Mouse (Mus musculus) lung, embryonic 16.5 days (tissue): ENCODE measurements at regions not wholly inside any gene's neighbourhood (a gene's known extent, or its start where the extent isn't known, plus 50 kb on each side); places are given as distances from the start of the nearest gene placed in this dataset.

Experiments
- ATAC-seq: fragments of 200-750 bp; cut with Nextera tagmentation; 2 replicates; pipeline ENCODE4 v1.8.0; 2017; ENCODE audit warnings: low read depth, mild to moderate bottlenecking, moderate library complexity
- H3K27ac ChIP-seq: fragments of 300-500 bp; sonication (generic); 2 replicates; pipeline ENCODE4 v1.5.1; 2014; ENCODE audit warnings: mild to moderate bottlenecking, control low read depth, low read length
- H3K27me3 ChIP-seq: fragments of 300-500 bp; sonication (generic); 2 replicates; pipeline ENCODE4 v1.6.1; 2014; ENCODE audit warnings: low read depth, low read length, mixed read lengths; ENCODE audit not compliant: control insufficient read depth, insufficient read depth
- H3K36me3 ChIP-seq: fragments of 300-500 bp; sonication (generic); 2 replicates; pipeline ENCODE4 v1.6.1; 2014; ENCODE audit warnings: low read length; ENCODE audit not compliant: control insufficient read depth, insufficient read depth
- H3K4me1 ChIP-seq: fragments of 300-500 bp; sonication (generic); replicated peaks from 2 replicates; pipeline ENCODE4 v1.6.1; 2014; ENCODE audit warnings: low read length, mixed read lengths; ENCODE audit not compliant: control insufficient read depth, insufficient read depth
- H3K4me2 ChIP-seq: fragments of 300-500 bp; sonication (generic); 2 replicates; pipeline ENCODE4 v1.6.1; 2014; ENCODE audit warnings: low read depth, low read length, control low read depth
- H3K4me3 ChIP-seq: fragments of 300-500 bp; sonication (generic); 2 replicates; pipeline ENCODE4 v1.5.1; 2014; ENCODE audit warnings: mild to moderate bottlenecking, low read length, control low read depth
- H3K9ac ChIP-seq: fragments of 300-500 bp; sonication (generic); 2 replicates; pipeline ENCODE4 v1.6.1; 2014; ENCODE audit warnings: low read length, control low read depth
- H3K9me3 ChIP-seq: fragments of 300-500 bp; sonication (generic); 2 replicates; pipeline ENCODE4 v1.6.1; 2016; ENCODE audit warnings: low read length; ENCODE audit not compliant: control insufficient read depth
- WGBS: fragments of 180-500 bp; shearing (Covaris S2); extraction: QIAGEN DNeasy Blood & Tissue Kit; methylation state at CpG from one replicate; pipeline ENCODE4 v1.1.7; 2014; 5-methylcytosine and 5-hydroxymethylcytosine counted together

GRCm38 (mm10) chr13:60267557-60267956, 90.4 kb upstream of the Gas1 start:
- 14% methylated on average over 12 of the region's 12 CpGs for WGBS
- H3K9ac ChIP-seq, result no peak overlapping the region
- H3K9me3 ChIP-seq, result no peaks in the 10 kb centered on the region
- H3K4me1 ChIP-seq, result peaks cover 3% of the 10 kb centered on the region; the same call in 1 of the 2 replicates
- ATAC-seq, result peak; percentile 81
- H3K4me3 ChIP-seq, result no peak overlapping the region
- no peaks in the 10 kb centered on the region for H3K27me3 ChIP-seq
- H3K36me3 ChIP-seq, result no peaks in the 10 kb centered on the region
- peak overlapping the region; percentile 12; the same call in 1 of the 2 replicates for H3K4me2 ChIP-seq
- no peak overlapping the region for H3K27ac ChIP-seq

GRCm38 (mm10) chr13:60268256-60268655, 91.1 kb upstream of the Gas1 start:
- Histone ChIP-seq H3K9ac (no peak overlapping the region), H3K4me3 (no peak overlapping the region), H3K4me1 (peaks cover 3% of the 10 kb centered on the region; the same call in 1 of the 2 replicates), H3K9me3 (no peaks in the 10 kb centered on the region), H3K27ac (no peak overlapping the region), H3K4me2 (no peak overlapping the region), H3K36me3 (no peaks in the 10 kb centered on the region), H3K27me3 (no peaks in the 10 kb centered on the region)
- 84% methylated on average over 11 of the region's 11 CpGs for WGBS
- no peak for ATAC-seq

GRCm38 (mm10) chr13:60269406-60269841, 92.3 kb upstream of the Gas1 start:
- H3K4me2 ChIP-seq, result no peak overlapping the region
- no peak overlapping the region for H3K4me3 ChIP-seq
- no peak for ATAC-seq
- no peaks in the 10 kb centered on the region for H3K36me3 ChIP-seq
- no peaks in the 10 kb centered on the region for H3K27me3 ChIP-seq
- H3K9ac ChIP-seq, result no peak overlapping the region
- peaks cover 3% of the 10 kb centered on the region; the same call in 1 of the 2 replicates for H3K4me1 ChIP-seq
- H3K27ac ChIP-seq, result no peak overlapping the region
- no peaks in the 10 kb centered on the region; the same call in 1 of the 2 replicates for H3K9me3 ChIP-seq
- 74% methylated on average over 9 of the region's 9 CpGs for WGBS

- Histone ChIP-seq H3K4me1 (peaks cover 3% of the 10 kb centered on the region; the same call in 1 of the 2 replicates), H3K4me3 (no peak overlapping the region), H3K27ac (no peak overlapping the region), H3K27me3 (no peaks in the 10 kb centered on the region), H3K4me2 (no peak overlapping the region), H3K9me3 (no peaks in the 10 kb centered on the region; the same call in 1 of the 2 replicates), H3K9ac (no peak overlapping the region), H3K36me3 (no peaks in the 10 kb centered on the region)
- 84% methylated on average over 5 of the region's 5 CpGs for WGBS
- no peak for ATAC-seq
These were observed 93.4 kb upstream of the Gas1 start for GRCm38 (mm10) chr13:60270526-60270925.

DNA sequence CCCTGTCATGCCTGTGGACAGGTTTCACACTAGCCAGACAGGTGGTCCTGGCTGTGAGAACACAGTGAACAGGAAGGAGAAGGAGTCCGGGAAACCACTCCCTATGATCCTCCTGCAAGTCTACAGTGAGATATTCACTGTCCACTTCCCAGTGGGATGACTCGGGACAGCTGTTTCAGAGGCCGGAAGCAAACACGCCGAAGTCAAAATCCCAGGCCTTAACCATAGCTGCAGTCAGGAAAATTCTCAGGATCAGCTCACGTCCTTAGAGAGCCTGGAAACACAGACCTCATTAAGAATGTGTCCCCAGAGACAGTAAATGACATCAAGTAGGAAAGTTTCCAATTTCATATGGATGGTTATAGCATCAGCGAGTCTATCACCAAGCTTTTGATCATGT, 96.2 kb upstream of the Gas1 start:
- Histone ChIP-seq H3K27ac (no peak overlapping the region), H3K4me3 (no peak overlapping the region), H3K9ac (no peak overlapping the region), H3K4me1 (no peaks in the 10 kb centered on the region), H3K9me3 (no peaks in the 10 kb centered on the region; the same call in 1 of the 2 replicates), H3K27me3 (no peaks in the 10 kb centered on the region), H3K4me2 (no peak overlapping the region), H3K36me3 (no peaks in the 10 kb centered on the region)
- WGBS, result 80% methylated on average over 7 of the region's 7 CpGs
- peak; percentile 28; the same call in 1 of the 2 replicates for ATAC-seq

- Histone ChIP-seq H3K4me1 (no peaks in the 10 kb centered on the region), H3K4me2 (no peak overlapping the region), H3K9me3 (no peaks in the 10 kb centered on the region), H3K4me3 (no peak overlapping the region), H3K27ac (no peak overlapping the region), H3K27me3 (no peaks in the 10 kb centered on the region), H3K9ac (no peak overlapping the region), H3K36me3 (no peaks in the 10 kb centered on the region)
- ATAC-seq, result no peak
- 58% methylated on average over 7 of the region's 7 CpGs for WGBS
These were observed 105.5 kb upstream of the Gas1 start for GRCm38 (mm10) chr13:60282543-60283251.

DNA sequence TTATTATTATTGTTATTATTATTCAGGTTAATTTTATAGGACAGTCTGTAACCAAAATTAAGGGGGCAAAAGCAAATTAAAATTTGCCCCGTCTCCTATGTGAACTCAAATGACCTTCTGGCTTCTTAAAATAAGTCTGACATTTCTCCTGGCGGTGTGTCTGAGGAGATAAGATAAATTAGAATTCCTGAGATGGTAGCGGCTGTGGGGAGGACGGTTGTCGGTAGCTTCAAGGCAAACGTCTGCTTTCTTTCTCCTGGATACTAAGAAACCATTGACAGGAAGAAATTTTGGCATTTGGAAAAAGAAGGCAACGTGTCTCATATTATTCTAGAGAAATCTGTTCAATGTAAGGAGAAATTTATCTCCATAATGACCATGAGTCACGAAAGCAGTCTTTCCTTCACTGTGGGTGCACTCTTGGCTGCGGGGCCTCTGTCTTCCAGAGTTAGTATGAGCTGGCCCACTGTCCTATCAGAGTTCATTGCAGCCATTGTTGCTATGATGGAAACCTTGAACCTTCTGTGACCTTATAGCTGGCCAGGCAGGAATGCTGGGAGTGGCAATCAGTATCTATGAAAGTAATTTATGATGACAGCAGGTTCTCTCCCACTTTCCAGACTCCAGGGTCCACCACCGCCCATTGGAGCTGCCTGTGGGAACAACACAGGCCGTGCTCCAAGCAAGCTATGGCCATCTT, 109.5 kb upstream of the Gas1 start:
- H3K4me1 ChIP-seq, result no peaks in the 10 kb centered on the region
- no peaks in the 10 kb centered on the region for H3K27me3 ChIP-seq
- H3K9me3 ChIP-seq, result no peaks in the 10 kb centered on the region
- 43% methylated on average over 11 of the region's 11 CpGs for whole genome bisulfite sequencing
- no peak overlapping the region for H3K9ac ChIP-seq
- no peak overlapping the region for H3K4me3 ChIP-seq
- H3K4me2 ChIP-seq, result no peak overlapping the region
- H3K36me3 ChIP-seq, result no peaks in the 10 kb centered on the region
- H3K27ac ChIP-seq, result no peak overlapping the region
- ATAC-seq, result no peak

DNA sequence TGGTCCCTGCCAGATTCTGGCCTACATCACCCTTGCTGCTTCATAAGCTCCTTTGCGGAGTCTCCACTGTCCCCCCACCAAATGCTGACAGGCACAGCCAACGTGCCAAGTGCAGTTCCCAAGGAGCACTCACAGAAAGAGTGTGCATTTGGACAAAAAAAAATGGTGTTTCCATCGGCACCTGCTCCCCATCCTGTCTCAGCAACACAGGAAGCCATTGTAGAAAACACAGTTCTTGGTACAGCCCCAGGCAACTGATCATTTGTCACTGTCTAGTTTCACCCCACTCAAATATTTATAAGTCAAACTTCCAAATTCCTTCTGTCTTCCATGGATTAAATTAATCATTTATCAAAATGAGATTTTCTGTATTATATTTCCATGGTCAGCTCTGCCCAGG, 112.5 kb upstream of the Gas1 start:
- no peak overlapping the region for H3K4me3 ChIP-seq
- no peak overlapping the region for H3K4me2 ChIP-seq
- H3K27me3 ChIP-seq, result no peaks in the 10 kb centered on the region
- no peaks in the 10 kb centered on the region for H3K36me3 ChIP-seq
- no peak overlapping the region for H3K27ac ChIP-seq
- WGBS, result 53% methylated on average over 3 of the region's 3 CpGs
- no peaks in the 10 kb centered on the region for H3K4me1 ChIP-seq
- no peak for ATAC-seq
- no peaks in the 10 kb centered on the region for H3K9me3 ChIP-seq
- no peak overlapping the region for H3K9ac ChIP-seq

GRCm38 (mm10) chr13:60290820-60291219, 113.7 kb upstream of the Gas1 start:
- ATAC-seq, result no peak
- Histone ChIP-seq H3K27ac (no peak overlapping the region), H3K4me1 (peaks cover under 1% of the 10 kb centered on the region), H3K4me2 (no peak overlapping the region), H3K9me3 (no peaks in the 10 kb centered on the region), H3K27me3 (no peaks in the 10 kb centered on the region), H3K36me3 (no peaks in the 10 kb centered on the region), H3K9ac (no peak overlapping the region), H3K4me3 (no peak overlapping the region)
- 71% methylated on average over 4 of the region's 4 CpGs for WGBS
